ENCODE assay signal across 8 mouse cellular contexts in genomic region chr13:23518885-23519284, GRCm38 (mm10). TPM values are rescaled to one million over a fixed set of nuclear protein-coding genes. Genes with fewer than 3 reads are reported as not detected.
DNase-seq lines count a peak whose midpoint lies in the region; ATAC-seq and TF ChIP-seq lines count a peak whose summit lies in the region.

No protein-coding gene starts in this region.

- peak; percentile 85 for DNase-seq in CD4-positive helper T cell, adult 2 months (ENCODE audit: low read depth, low spot score)
- peak; percentile 83 for DNase-seq in brain, embryonic 14.5 days (ENCODE audit: low read depth)
- DNase-seq in forebrain, embryonic 11.5 days (ENCODE audit: low spot score), result peak; percentile 83
- DNase-seq in heart, postnatal 10 days, result peak; percentile 88 to 90
- DNase-seq in kidney, postnatal 4 days, result peak; percentile 76 to 82
- peak; percentile 73 to 83 (median 75) for DNase-seq in liver, embryonic 14.5 days (ENCODE audit: low read depth in 3 of 3, low spot score in 3 of 3)
- peak; percentile 90 for DNase-seq in natural killer cell, adult 2 months (ENCODE audit: low spot score in 2 of 2)
- peak; percentile 53 for DNase-seq in telencephalon, adult 2 months (ENCODE audit: low read depth, low spot score)

- TF ChIP-seq CTCF in brain, embryonic 14.5 days (IDR thresholded peaks at IDR 0.05; ENCODE audit: borderline replicate concordance, extremely low read depth, insufficient read depth, insufficient read length), result no peak
- no peak for TF ChIP-seq CTCF in liver, embryonic 14.5 days (IDR thresholded peaks at IDR 0.05; ENCODE audit: low read depth)

- intact Hi-C loops in heart, postnatal 10 days (cut with DNase I), result loop anchor here (1.0 to 10.0 kb wide), 7 partner anchors 72 to 1807 kb away; partner anchors contain the start of genes Zfp184 and Zfp322a

- WGBS in forebrain, embryonic 11.5 days, result under 1% methylated on average over 6 of the region's 6 CpGs
- 0% methylated on average over 6 of the region's 6 CpGs for WGBS in liver, embryonic 14.5 days (ENCODE audit: insufficient replicate concordance)

- 0 out of 2 replicates have a peak, but pooled peaks cover 3% of the 10 kb centered on the region for H3K4me1 ChIP-seq in forebrain, embryonic 11.5 days (replicated peaks; ENCODE audit: control insufficient read depth, insufficient read depth, low read length)
- peaks cover 7 to 19% of the 10 kb centered on the region in 2 experiments for H3K4me1 ChIP-seq in liver, embryonic 14.5 days (replicated peaks; ENCODE audit: control insufficient read depth in 2 of 2, insufficient read depth in 2 of 2, low read length in 1 of 2)

- H3K27me3 ChIP-seq in forebrain, embryonic 11.5 days (ENCODE audit: control insufficient read depth, insufficient read depth, low read length), result no peaks in the 10 kb centered on the region
- H3K27me3 ChIP-seq in liver, embryonic 14.5 days (ENCODE audit: control insufficient read depth, insufficient read depth, low read length), result no peaks in the 10 kb centered on the region

- H3K4me2 ChIP-seq in forebrain, embryonic 11.5 days (ENCODE audit: low read depth, low read length, severe bottlenecking), result peak overlapping the region; percentile 51; the same call in 1 of the 2 replicates
- peak overlapping the region; percentile 99 for H3K4me2 ChIP-seq in liver, embryonic 14.5 days (ENCODE audit: low read depth)

- no peaks in the 10 kb centered on the region for H3K9me3 ChIP-seq in forebrain, embryonic 11.5 days (ENCODE audit: control insufficient read depth, low read length)
- H3K9me3 ChIP-seq in liver, embryonic 14.5 days (ENCODE audit: control insufficient read depth, low read length), result no peaks in the 10 kb centered on the region

- no peaks in the 10 kb centered on the region for H3K36me3 ChIP-seq in forebrain, embryonic 11.5 days (ENCODE audit: control insufficient read depth, insufficient read depth, low read length)
- H3K36me3 ChIP-seq in liver, embryonic 14.5 days (replicated peaks; ENCODE audit: control insufficient read depth, insufficient read depth, low read depth), result no peaks in the 10 kb centered on the region

- no peak for TF ChIP-seq POLR2A in brain, embryonic 14.5 days (IDR thresholded peaks at IDR 0.05; ENCODE audit: borderline replicate concordance, extremely low read depth, insufficient read depth, insufficient read length, poor library complexity, severe bottlenecking)

- no peak overlapping the region for H3K9ac ChIP-seq in forebrain, embryonic 11.5 days (ENCODE audit: low read length)
- peak overlapping the region; percentile 49 for H3K9ac ChIP-seq in liver, embryonic 14.5 days (replicated peaks)

- no peak for TF ChIP-seq EP300 in liver, embryonic 14.5 days (IDR thresholded peaks at IDR 0.05; ENCODE audit: low read depth)

- peak overlapping the region; percentile 40 for H3K4me3 ChIP-seq in forebrain, embryonic 11.5 days (ENCODE audit: low read depth, low read length)
- H3K4me3 ChIP-seq in liver, embryonic 14.5 days (ENCODE audit: insufficient read depth in 1 of 2, low read depth in 2 of 2, low read length in 2 of 2), result peak overlapping the region; percentile 45 to 64; a peak in 3 of 4 replicates

- no peak overlapping the region for H3K27ac ChIP-seq in forebrain, embryonic 11.5 days (ENCODE audit: low read depth, low read length)
- peak overlapping the region; percentile 77 for H3K27ac ChIP-seq in liver, embryonic 14.5 days

- ATAC-seq in forebrain, embryonic 11.5 days (replicated peaks; ENCODE audit: low FRiP score), result peak; percentile 63; the same call in 1 of the 2 replicates
- ATAC-seq in liver, embryonic 14.5 days (ENCODE audit: insufficient read depth), result peak; percentile 66

RNA-seq across cellular contexts. Expression of gene Hist1h4h, which starts 12.0 kb away (rescaled TPM):
- polyA plus RNA-seq in brain, embryonic 14.5 days (2012; rRNA removed), result 23.3 and 31.7 TPM in 2 replicates
- polyA plus RNA-seq in forebrain, embryonic 11.5 days (2014; fragmentation: Nextera tagmentation; extraction: Ambion mirVana), result 2.0 and 4.9 TPM in 2 replicates
- total RNA-seq in heart, postnatal 10 days (2021), result 100 to 1,000 TPM; 743 to 812 TPM
- 8.6 and 24.1 TPM in 2 replicates for polyA plus RNA-seq in liver, embryonic 14.5 days (2012; rRNA removed)
- polyA plus RNA-seq in liver, embryonic 14.5 days (2014; fragmentation: Nextera tagmentation; extraction: Ambion mirVana), result 5.3 and 6.1 TPM in 2 replicates

RNA-seq across cellular contexts. Expression of gene Hist1h2af, which starts 14.8 kb away (rescaled TPM):
- polyA plus RNA-seq in brain, embryonic 14.5 days (2012; rRNA removed), result 474 and 536 TPM in 2 replicates
- polyA plus RNA-seq in forebrain, embryonic 11.5 days (2014; fragmentation: Nextera tagmentation; extraction: Ambion mirVana), result 7.7 and 9.3 TPM in 2 replicates
- total RNA-seq in heart, postnatal 10 days (2021), result 100 to 1,000 TPM; 171 to 245 TPM
- polyA plus RNA-seq in liver, embryonic 14.5 days (2012; rRNA removed), result 375 and 609 TPM in 2 replicates
- polyA plus RNA-seq in liver, embryonic 14.5 days (2014; fragmentation: Nextera tagmentation; extraction: Ambion mirVana), result 14.2 and 17.4 TPM in 2 replicates

RNA-seq across cellular contexts. Expression of gene Hist1h3g, which starts 16.3 kb away (rescaled TPM):
- 25.5 and 42.1 TPM in 2 replicates for polyA plus RNA-seq in brain, embryonic 14.5 days (2012; rRNA removed)
- 5.2 and 5.7 TPM in 2 replicates for polyA plus RNA-seq in forebrain, embryonic 11.5 days (2014; fragmentation: Nextera tagmentation; extraction: Ambion mirVana)
- 10 to 100 TPM; 45.9 to 66.2 TPM for total RNA-seq in heart, postnatal 10 days (2021)
- 48.1 and 52.5 TPM in 2 replicates for polyA plus RNA-seq in liver, embryonic 14.5 days (2012; rRNA removed)
- polyA plus RNA-seq in liver, embryonic 14.5 days (2014; fragmentation: Nextera tagmentation; extraction: Ambion mirVana), result 8.6 and 9.6 TPM in 2 replicates

RNA-seq across cellular contexts. Expression of gene Hist1h2bh, which starts 24.3 kb away (rescaled TPM):
- polyA plus RNA-seq in brain, embryonic 14.5 days (2012; rRNA removed), result 4.4 and 4.7 TPM in 2 replicates
- 0.85 and 1.2 TPM in 2 replicates for polyA plus RNA-seq in forebrain, embryonic 11.5 days (2014; fragmentation: Nextera tagmentation; extraction: Ambion mirVana)
- total RNA-seq in heart, postnatal 10 days (2021), result 10 to 100 TPM in 1 of 2 experiments, 1 to 10 TPM in 1; 9.2 to 11.2 TPM
- 6.7 and 8.7 TPM in 2 replicates for polyA plus RNA-seq in liver, embryonic 14.5 days (2012; rRNA removed)
- 1.2 and 1.4 TPM in 2 replicates for polyA plus RNA-seq in liver, embryonic 14.5 days (2014; fragmentation: Nextera tagmentation; extraction: Ambion mirVana)

RNA-seq across cellular contexts. Expression of gene Hist1h3f, which starts 25.0 kb away (rescaled TPM):
- 4.5 and 5.5 TPM in 2 replicates for polyA plus RNA-seq in brain, embryonic 14.5 days (2012; rRNA removed)
- polyA plus RNA-seq in forebrain, embryonic 11.5 days (2014; fragmentation: Nextera tagmentation; extraction: Ambion mirVana), result 0.92 and 1.4 TPM in 2 replicates
- 10 to 100 TPM; 52.6 to 63.4 TPM for total RNA-seq in heart, postnatal 10 days (2021)
- 5.1 and 13.6 TPM in 2 replicates for polyA plus RNA-seq in liver, embryonic 14.5 days (2012; rRNA removed)
- 1.00 and 1.1 TPM in 2 replicates for polyA plus RNA-seq in liver, embryonic 14.5 days (2014; fragmentation: Nextera tagmentation; extraction: Ambion mirVana)
